Mouse (Mus musculus) lung, adult 2 months (tissue): ENCODE measurements around the gene Nmnat2. TPM values are rescaled to one million over a fixed set of nuclear protein-coding genes. Genes with fewer than 3 reads are reported as not detected.

Experiments
- DNase-seq: peaks from one replicate; pipeline ENCODE4 v3.0.0; 2022
- H3K4me1 ChIP-seq: fragments of 200-500 bp; 2 replicates; pipeline ENCODE4 v1.6.1; 2011; ENCODE audit warnings: low read length; ENCODE audit not compliant: control insufficient read depth, insufficient read depth
- H3K4me3 ChIP-seq: fragments of 200-500 bp; replicated peaks from 2 replicates; pipeline ENCODE3; 2011; ENCODE audit warnings: low read depth, mild to moderate bottlenecking, control low read depth, low read length; ENCODE audit errors: extremely low read depth
- CTCF ChIP-seq: fragments of 200-500 bp; IDR thresholded peaks from 2 replicates; pipeline ENCODE4 v1.5.1; 2011; ENCODE audit warnings: mild to moderate bottlenecking, low read length, control low read depth; ENCODE audit not compliant: insufficient read depth
- POLR2A ChIP-seq: fragments of 200-500 bp; IDR thresholded peaks from 2 replicates; pipeline ENCODE4 v1.6.1; 2011; ENCODE audit warnings: low read depth, mild to moderate bottlenecking, control low read depth, low read length, borderline replicate concordance; ENCODE audit errors: extremely low read depth
- WGBS: fragments of 180-500 bp; shearing (Covaris S2); methylation state at CpG from one replicate; pipeline ENCODE4 v1.1.7; 2018; 5-methylcytosine and 5-hydroxymethylcytosine counted together
- polyA plus RNA-seq: library from polyadenylated mRNA; depleted of rRNA; stranded (reverse); fragments of >200 nt; gene quantifications from 2 replicates; pipeline ENCODE4 v1.2.3, GENCODE M21; 2012

Gene Nmnat2
- polyA plus RNA-seq, 1 experiment: 7.6 TPM

GRCm38 (mm10) chr1:153104804-153105203 is 150.0 kb downstream of the Nmnat2 start:
- no peak for DNase-seq
- H3K4me1 ChIP-seq: peaks cover 2% of the 10 kb centered on the region; the same call in 1 of the 2 replicates
- TF ChIP-seq CTCF: no peak
- no peak for TF ChIP-seq POLR2A
- 75% methylated on average over 12 of the region's 12 CpGs for WGBS
- H3K4me3 ChIP-seq: no peak overlapping the region

DNA sequence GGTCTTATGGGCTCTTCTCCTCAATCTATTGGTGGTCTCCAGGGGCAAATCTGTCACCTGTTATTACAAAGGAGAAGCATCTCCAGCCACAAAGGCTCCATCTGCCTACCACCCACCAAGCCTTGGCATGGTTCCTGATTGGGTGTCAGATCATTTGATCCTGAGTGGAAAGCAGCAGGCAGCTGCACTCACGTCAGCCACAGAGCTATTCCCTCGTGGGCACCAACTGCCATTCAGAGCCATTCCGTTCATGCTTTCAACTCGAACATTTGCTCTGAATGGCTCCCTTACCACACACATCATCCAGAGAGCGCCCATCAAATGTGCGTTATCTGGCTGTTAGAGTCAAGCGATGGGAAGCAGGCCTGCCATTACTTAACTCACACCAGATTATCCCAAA is 153.1 kb downstream of the Nmnat2 start:
- no peak for TF ChIP-seq POLR2A
- no peak for TF ChIP-seq CTCF
- DNase-seq: no peak
- H3K4me3 ChIP-seq: no peak overlapping the region
- 68% methylated on average over 7 of the region's 7 CpGs for WGBS
- no peaks in the 10 kb centered on the region for H3K4me1 ChIP-seq

DNA sequence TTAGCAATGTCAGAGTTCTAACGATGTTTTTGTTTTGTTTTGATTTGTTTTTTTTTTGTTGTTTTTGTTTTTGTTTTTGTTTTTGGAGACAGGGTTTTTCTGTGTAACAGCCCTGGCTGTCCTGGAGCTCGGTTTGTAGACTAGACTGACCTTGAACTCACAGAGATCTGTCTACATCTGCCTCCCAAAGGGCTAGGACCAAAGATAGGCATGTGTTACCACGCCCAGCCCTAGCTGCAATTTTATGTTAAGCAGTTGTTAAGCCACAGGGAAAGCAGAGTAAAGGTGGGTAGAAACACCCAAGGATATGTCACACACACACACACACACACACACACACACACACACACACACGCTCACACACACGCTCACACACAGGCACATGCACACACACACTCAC is 154.6 kb downstream of the Nmnat2 start:
- WGBS: 81% methylated on average over 5 of the region's 5 CpGs
- no peak for TF ChIP-seq CTCF
- TF ChIP-seq POLR2A: no peak
- no peak overlapping the region for H3K4me3 ChIP-seq
- DNase-seq: no peak
- no peaks in the 10 kb centered on the region for H3K4me1 ChIP-seq

DNA sequence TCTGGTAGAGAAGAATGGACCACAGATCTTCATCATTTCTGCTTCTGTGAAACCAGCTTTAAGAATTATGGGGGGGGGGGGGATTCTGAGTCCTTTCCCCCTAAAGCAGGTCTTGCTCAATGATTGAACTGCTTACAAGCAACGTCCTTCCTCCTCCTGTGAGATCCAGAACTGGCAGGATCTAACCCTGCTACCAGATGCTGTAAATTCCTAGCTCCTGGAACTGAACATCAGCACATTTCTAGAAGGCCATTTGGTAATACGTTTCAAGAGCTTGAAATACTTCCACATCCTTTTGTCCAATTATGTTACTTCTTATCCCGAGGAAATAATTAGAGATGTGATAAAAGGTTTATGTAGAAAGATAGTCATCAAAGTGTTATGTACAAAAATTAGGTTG is 155.0 kb downstream of the Nmnat2 start:
- WGBS: 50% methylated on average over 3 of the region's 3 CpGs
- no peaks in the 10 kb centered on the region for H3K4me1 ChIP-seq
- H3K4me3 ChIP-seq: no peak overlapping the region
- no peak for DNase-seq
- TF ChIP-seq POLR2A: no peak
- TF ChIP-seq CTCF: no peak

DNA sequence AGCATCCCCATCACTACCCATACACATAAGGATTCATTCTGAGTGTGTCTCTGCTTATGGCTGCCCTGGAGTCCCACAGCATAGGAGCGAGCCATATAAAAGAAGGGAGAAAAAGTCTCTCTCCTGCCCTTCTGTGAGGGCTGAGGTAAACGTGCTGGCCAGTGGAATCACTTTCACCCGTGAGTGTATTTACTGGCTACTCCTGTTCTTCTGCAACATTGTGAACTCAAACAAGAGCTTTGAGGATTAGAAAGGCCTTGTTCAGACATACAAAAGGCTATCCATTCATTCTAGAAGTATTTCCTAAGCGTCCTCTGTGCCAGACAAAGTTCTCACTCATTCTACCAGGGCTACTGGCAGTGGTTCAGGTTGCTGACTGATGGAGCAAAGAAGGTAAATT is 156.8 kb downstream of the Nmnat2 start:
- no peak overlapping the region for H3K4me3 ChIP-seq
- WGBS: 57% methylated on average over 4 of the region's 4 CpGs
- TF ChIP-seq POLR2A (no peak), CTCF (no peak)
- no peaks in the 10 kb centered on the region for H3K4me1 ChIP-seq
- DNase-seq: no peak

DNA sequence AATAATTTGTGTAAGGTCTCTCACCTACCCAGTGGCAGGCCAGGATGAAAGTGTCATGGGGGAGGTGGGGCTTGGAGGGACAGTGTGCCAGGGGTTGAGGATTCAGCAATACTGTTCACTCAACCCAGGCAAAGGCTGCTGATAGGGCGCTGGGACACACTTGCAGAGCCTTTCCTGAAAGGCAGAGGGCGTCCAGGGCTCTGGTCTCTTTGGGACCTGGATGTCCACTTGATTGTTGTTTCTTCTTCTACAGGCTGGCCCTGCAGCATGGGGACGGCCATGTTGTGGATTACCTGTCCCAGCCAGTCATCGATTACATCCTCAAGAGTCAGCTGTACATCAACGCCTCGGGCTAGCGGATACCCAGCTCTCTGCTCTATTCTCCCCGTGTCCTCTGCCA is 160.5 kb downstream of the Nmnat2 start:
- Histone ChIP-seq H3K4me3 (no peak overlapping the region), H3K4me1 (no peaks in the 10 kb centered on the region)
- WGBS: 90% methylated on average over 8 of the region's 8 CpGs
- DNase-seq: no peak
- TF ChIP-seq CTCF: no peak

- DNase-seq: no peak
- no peak overlapping the region for H3K4me3 ChIP-seq
- no peak for TF ChIP-seq POLR2A
- TF ChIP-seq CTCF: no peak
- no peaks in the 10 kb centered on the region for H3K4me1 ChIP-seq
- WGBS: 73% methylated on average over 6 of the region's 6 CpGs
Observed at GRCm38 (mm10) chr1:153120544-153120943, 165.8 kb downstream of the Nmnat2 start.

- WGBS: 56% methylated on average over 5 of the region's 5 CpGs
- no peaks in the 10 kb centered on the region for H3K4me1 ChIP-seq
- no peak for DNase-seq
- no peak overlapping the region for H3K4me3 ChIP-seq
- TF ChIP-seq POLR2A: no peak
- TF ChIP-seq CTCF: no peak
Observed at GRCm38 (mm10) chr1:153121320-153121719, 166.5 kb downstream of the Nmnat2 start.

DNA sequence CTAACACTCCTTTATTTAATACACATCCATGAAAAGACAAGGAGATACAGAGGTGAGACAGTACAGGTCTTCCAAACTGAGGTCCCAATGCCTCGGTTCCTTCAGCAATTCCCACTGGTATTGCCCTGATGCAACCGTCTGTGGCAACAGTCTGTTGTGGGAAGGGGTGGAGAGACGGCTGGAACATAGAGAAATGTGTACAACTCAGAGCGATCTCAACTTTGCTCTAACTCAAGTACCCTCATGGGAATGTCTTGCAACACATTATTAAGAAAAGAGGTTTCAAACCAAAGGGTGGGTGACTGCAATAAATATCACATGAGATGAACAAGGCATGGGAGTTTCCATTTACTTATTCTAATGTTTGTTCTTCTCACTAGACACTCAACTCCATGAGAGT is 168.0 kb downstream of the Nmnat2 start:
- 60% methylated on average over 4 of the region's 4 CpGs for WGBS
- TF ChIP-seq CTCF (no peak), POLR2A (no peak)
- no peak overlapping the region for H3K4me3 ChIP-seq
- no peak for DNase-seq
- H3K4me1 ChIP-seq: peaks cover 4% of the 10 kb centered on the region

DNA sequence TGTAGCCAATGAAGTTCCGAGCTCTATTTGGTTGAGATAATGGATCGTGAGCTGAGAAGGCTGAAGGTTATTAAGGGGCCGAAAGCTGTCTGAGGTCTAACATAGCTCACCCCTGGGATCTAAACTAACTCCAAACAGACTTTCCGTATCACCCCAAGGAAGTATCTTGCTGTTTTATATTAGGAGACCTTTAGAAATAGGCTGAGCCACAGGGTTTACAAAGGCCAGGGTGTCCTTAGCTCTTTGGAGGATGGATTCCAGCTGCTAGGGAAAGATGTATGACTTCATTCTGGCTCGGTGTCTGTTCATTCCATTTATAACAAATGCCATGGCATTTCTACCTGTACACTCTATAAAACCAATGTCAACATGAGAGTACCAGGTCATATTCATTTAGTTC is 169.7 kb downstream of the Nmnat2 start:
- H3K4me1 ChIP-seq: peaks cover 9% of the 10 kb centered on the region
- WGBS: 80% methylated on average over 5 of the region's 5 CpGs
- no peak overlapping the region for H3K4me3 ChIP-seq
- DNase-seq: no peak
- TF ChIP-seq CTCF (no peak), POLR2A (no peak)
